Comparison of ENCODE assay signal across 10 mouse cellular contexts in genomic region chr11:58982471-58983097, GRCm38 (mm10). TPM values are rescaled to one million over a fixed set of nuclear protein-coding genes. Genes with fewer than 3 reads are reported as not detected.
DNase-seq lines count a peak whose midpoint lies in the region; ATAC-seq and TF ChIP-seq lines count a peak whose summit lies in the region.
"Had no signal": no experiment of that assay in that cellular context is flagged by ENCODE, and none has a peak within 500 bp of the region (broad histone marks: within the 10 kb centered on the region; RNA-seq: fewer than 3 reads in every experiment).

No protein-coding gene starts in this region.

- WGBS in hindbrain, embryonic 12.5 days: 85% methylated on average over 18 of the region's 18 CpGs
- WGBS in hindbrain, embryonic 14.5 days: 85% methylated on average over 18 of the region's 18 CpGs
- WGBS in midbrain, embryonic 14.5 days: 90% methylated on average over 18 of the region's 18 CpGs

- peaks cover 31% of the 10 kb centered on the region for H3K4me1 ChIP-seq in hindbrain, embryonic 12.5 days
- H3K4me1 ChIP-seq in hindbrain, embryonic 14.5 days (replicated peaks; ENCODE audit: control insufficient read depth, insufficient read depth, low read length): peaks cover 27% of the 10 kb centered on the region
- peaks cover 11 to 14% of the 10 kb centered on the region in 2 experiments for H3K4me1 ChIP-seq in MEL (ENCODE audit: control insufficient read depth in 1 of 2, insufficient read depth in 2 of 2, low read length in 2 of 2)
- H3K4me1 ChIP-seq in midbrain, embryonic 14.5 days (ENCODE audit: control insufficient read depth, insufficient read depth, low read length): peaks cover 18% of the 10 kb centered on the region

- H3K27ac ChIP-seq in hindbrain, embryonic 12.5 days: no peak overlapping the region
- H3K27ac ChIP-seq in hindbrain, embryonic 14.5 days: no peak overlapping the region
- no peak overlapping the region for H3K27ac ChIP-seq in MEL (ENCODE audit: control insufficient read depth, low read depth, low read length)
- H3K27ac ChIP-seq in midbrain, embryonic 14.5 days (replicated peaks; ENCODE audit: low read depth, low read length): no peak overlapping the region
- H3K27ac ChIP-seq: embryonic facial prominence, embryonic 13.5 days; liver, embryonic 13.5 days had no signal

- no peak for ATAC-seq in hindbrain, embryonic 12.5 days (ENCODE audit: low FRiP score)
- ATAC-seq in hindbrain, embryonic 14.5 days (ENCODE audit: low FRiP score): no peak
- peak; percentile 33 to 47; a peak in 3 of 4 replicates for ATAC-seq in hematopoietic stem cell, adult 5-6 weeks (replicated peaks in 1 of 2; ENCODE audit: insufficient read depth in 1 of 2, low FRiP score in 2 of 2, low TSS enrichment in 1 of 2, low read depth in 1 of 2, poor library complexity in 2 of 2, severe bottlenecking in 2 of 2)
- no peak for ATAC-seq in midbrain, embryonic 14.5 days (ENCODE audit: low FRiP score, low TSS enrichment)

- H3K4me2 ChIP-seq in hindbrain, embryonic 12.5 days (replicated peaks): no peak overlapping the region
- no peak overlapping the region for H3K4me2 ChIP-seq in hindbrain, embryonic 14.5 days (replicated peaks)
- no peak overlapping the region for H3K4me2 ChIP-seq in midbrain, embryonic 14.5 days (ENCODE audit: low read length)
- H3K4me2 ChIP-seq: embryonic facial prominence, embryonic 13.5 days; liver, embryonic 13.5 days had no signal

- H3K27me3 ChIP-seq in hindbrain, embryonic 12.5 days: no peaks in the 10 kb centered on the region
- H3K27me3 ChIP-seq in hindbrain, embryonic 14.5 days (ENCODE audit: control insufficient read depth, insufficient read depth, low read length): no peaks in the 10 kb centered on the region
- H3K27me3 ChIP-seq in MEL (ENCODE audit: control insufficient read depth in 1 of 2, insufficient read depth in 2 of 2, low read length in 2 of 2): no peaks in the 10 kb centered on the region
- no peaks in the 10 kb centered on the region for H3K27me3 ChIP-seq in midbrain, embryonic 14.5 days (ENCODE audit: control insufficient read depth, insufficient read depth, low read length)
- H3K27me3 ChIP-seq: embryonic facial prominence, embryonic 13.5 days; liver, embryonic 13.5 days had no signal

- H3K36me3 ChIP-seq in hindbrain, embryonic 12.5 days: peaks cover 53% of the 10 kb centered on the region
- peaks cover 50% of the 10 kb centered on the region for H3K36me3 ChIP-seq in hindbrain, embryonic 14.5 days (replicated peaks; ENCODE audit: control insufficient read depth, insufficient read depth)
- H3K36me3 ChIP-seq in MEL (ENCODE audit: control insufficient read depth in 1 of 2, insufficient read depth in 2 of 2, low read length in 2 of 2): peaks cover 15 to 16% of the 10 kb centered on the region in 2 experiments
- H3K36me3 ChIP-seq in midbrain, embryonic 14.5 days (ENCODE audit: control insufficient read depth, insufficient read depth, low read length): peaks cover 53% of the 10 kb centered on the region

- no peak overlapping the region for H3K4me3 ChIP-seq in hindbrain, embryonic 12.5 days
- no peak overlapping the region for H3K4me3 ChIP-seq in hindbrain, embryonic 14.5 days (replicated peaks; ENCODE audit: low read length)
- H3K4me3 ChIP-seq in MEL (ENCODE audit: control insufficient read depth in 1 of 2, insufficient read depth in 1 of 2, low read depth in 2 of 2, low read length in 2 of 2): no peak overlapping the region
- H3K4me3 ChIP-seq in midbrain, embryonic 14.5 days (replicated peaks; ENCODE audit: low read depth, low read length): no peak overlapping the region
- H3K4me3 ChIP-seq: embryonic facial prominence, embryonic 13.5 days; liver, embryonic 13.5 days had no signal

- no peak; a peak in 1 of 4 replicates for TF ChIP-seq EP300 in MEL (IDR thresholded peaks at IDR 0.05; ENCODE audit: low read depth in 1 of 2, low read length in 2 of 2)

- TF ChIP-seq POLR2A in MEL (IDR thresholded peaks at IDR 0.05; ENCODE audit: control insufficient read depth in 1 of 2, insufficient read depth in 1 of 2, low read depth in 1 of 2, low read length in 2 of 2, poor library complexity in 1 of 2): no peak

- DNase-seq in hindbrain, embryonic 14.5 days (ENCODE audit: low spot score): no peak
- no peak for DNase-seq in MEL (ENCODE audit: low read depth, low spot score)
- peak; percentile 68 to 80 for DNase-seq in thymus, adult 18-20 months
- no peak for DNase-seq in embryo, embryonic 10.5 days (ENCODE audit: low spot score)
- DNase-seq in midbrain, embryonic 14.5 days: no peak
- DNase-seq: adrenal gland, adult 8-10 months; liver, embryonic 13.5 days had no signal

- TF ChIP-seq CTCF in MEL (IDR thresholded peaks at IDR 0.05 in 2 of 3, conservative IDR thresholded peaks at IDR 0.05 in 1 of 3; ENCODE audit: control insufficient read depth in 1 of 3, insufficient read depth in 1 of 3, low read depth in 2 of 3, low read length in 3 of 3, poor library complexity in 1 of 3, severe bottlenecking in 1 of 3): no peak

- peak overlapping the region; percentile 35; the same call in 1 of the 2 replicates for H3K9ac ChIP-seq in hindbrain, embryonic 12.5 days
- H3K9ac ChIP-seq in hindbrain, embryonic 14.5 days: no peak overlapping the region
- no peak overlapping the region for H3K9ac ChIP-seq in MEL (ENCODE audit: control insufficient read depth, low read depth, low read length, poor library complexity, severe bottlenecking)
- H3K9ac ChIP-seq in midbrain, embryonic 14.5 days (replicated peaks; ENCODE audit: low read length): no peak overlapping the region
- H3K9ac ChIP-seq: embryonic facial prominence, embryonic 13.5 days; liver, embryonic 13.5 days had no signal

- TF ChIP-seq RAD21 in MEL (IDR thresholded peaks at IDR 0.05; ENCODE audit: low read depth, low read length): no peak

- H3K79me2 ChIP-seq in MEL (ENCODE audit: control insufficient read depth, insufficient read depth, low read length, poor library complexity): peaks cover 36% of the 10 kb centered on the region

- H3K9me3 ChIP-seq in hindbrain, embryonic 12.5 days (replicated peaks): no peaks in the 10 kb centered on the region
- H3K9me3 ChIP-seq in hindbrain, embryonic 14.5 days (ENCODE audit: control insufficient read depth, low read length): no peaks in the 10 kb centered on the region
- no peaks in the 10 kb centered on the region for H3K9me3 ChIP-seq in MEL (replicated peaks; ENCODE audit: insufficient read depth, low read length)
- no peaks in the 10 kb centered on the region for H3K9me3 ChIP-seq in midbrain, embryonic 14.5 days (ENCODE audit: control insufficient read depth, low read length)
- H3K9me3 ChIP-seq: embryonic facial prominence, embryonic 13.5 days; liver, embryonic 13.5 days had no signal

TF ChIP-seq in MEL, 35 proteins besides CTCF, POLR2A, EP300 and RAD21 (continues in another document):
- TF ChIP-seq NELFE (IDR thresholded peaks at IDR 0.05; ENCODE audit: low read depth, low read length) (no peak), POLR2AphosphoS2 (IDR thresholded peaks at IDR 0.05; ENCODE audit: low read length) (no peak), CHD2 (IDR thresholded peaks at IDR 0.05; ENCODE audit: low read length) (no peak)

RNA-seq across cellular contexts. Expression of gene Trim11, which starts 4.7 kb away (rescaled TPM):
- 19.3 and 19.5 TPM in 2 replicates for polyA plus RNA-seq in hindbrain, embryonic 12.5 days (2016; fragmentation: Nextera tagmentation; extraction: Ambion mirVana)
- polyA plus RNA-seq in hindbrain, embryonic 14.5 days (2014; fragmentation: Nextera tagmentation; extraction: Ambion mirVana): 18.9 and 22.1 TPM in 2 replicates
- total RNA-seq in MEL (2012; rRNA removed): 22.9 and 27.0 TPM in 2 replicates
- polyA plus RNA-seq in MEL (2012; ENCODE audit: insufficient read depth in 1 of 2, insufficient read length in 2 of 2, low read depth in 1 of 2, low replicate concordance in 2 of 2, missing spikeins in 1 of 2): 10 to 100 TPM in 1 of 2 experiments, not detected in 1; 24.8 TPM
- 21.0 and 27.6 TPM in 2 replicates for total RNA-seq in hematopoietic stem cell, adult 5-6 weeks (2017)
- 18.6 and 20.8 TPM in 2 replicates for polyA plus RNA-seq in midbrain, embryonic 14.5 days (2014; fragmentation: Nextera tagmentation; extraction: Ambion mirVana)

RNA-seq across cellular contexts. Expression of gene Hist3h2a, which starts 28.1 kb away (rescaled TPM):
- 90.1 and 95.9 TPM in 2 replicates for polyA plus RNA-seq in hindbrain, embryonic 12.5 days (2016; fragmentation: Nextera tagmentation; extraction: Ambion mirVana)
- polyA plus RNA-seq in hindbrain, embryonic 14.5 days (2014; fragmentation: Nextera tagmentation; extraction: Ambion mirVana): 86.9 and 94.9 TPM in 2 replicates
- 184 and 300 TPM in 2 replicates for total RNA-seq in MEL (2012; rRNA removed)
- under 1 TPM in 1 of 2 experiments, not detected in 1; 0.42 TPM for polyA plus RNA-seq in MEL (2012; ENCODE audit: insufficient read depth in 1 of 2, insufficient read length in 2 of 2, low read depth in 1 of 2, low replicate concordance in 2 of 2, missing spikeins in 1 of 2)
- total RNA-seq in hematopoietic stem cell, adult 5-6 weeks (2017): 146 and 162 TPM in 2 replicates
- 129 and 130 TPM in 2 replicates for polyA plus RNA-seq in midbrain, embryonic 14.5 days (2014; fragmentation: Nextera tagmentation; extraction: Ambion mirVana)

RNA-seq across cellular contexts. Expression of gene Trim17, which starts 28.1 kb away (rescaled TPM):
- polyA plus RNA-seq in hindbrain, embryonic 12.5 days (2016; fragmentation: Nextera tagmentation; extraction: Ambion mirVana): 1.2 and 1.5 TPM in 2 replicates
- polyA plus RNA-seq in hindbrain, embryonic 14.5 days (2014; fragmentation: Nextera tagmentation; extraction: Ambion mirVana): 0.76 and 1.1 TPM in 2 replicates
- 0.50 and 0.52 TPM in 2 replicates for total RNA-seq in MEL (2012; rRNA removed)
- polyA plus RNA-seq in MEL (2012; ENCODE audit: insufficient read depth in 1 of 2, insufficient read length in 2 of 2, low read depth in 1 of 2, low replicate concordance in 2 of 2, missing spikeins in 1 of 2): under 1 TPM in 1 of 2 experiments, not detected in 1; 0.82 TPM
- not detected in 2 replicates for total RNA-seq in hematopoietic stem cell, adult 5-6 weeks (2017)
- polyA plus RNA-seq in midbrain, embryonic 14.5 days (2014; fragmentation: Nextera tagmentation; extraction: Ambion mirVana): 1.1 and 1.3 TPM in 2 replicates

RNA-seq across cellular contexts. Expression of gene Hist3h2ba, which starts 33.9 kb away (rescaled TPM):
- 149 and 154 TPM in 2 replicates for polyA plus RNA-seq in hindbrain, embryonic 12.5 days (2016; fragmentation: Nextera tagmentation; extraction: Ambion mirVana)
- polyA plus RNA-seq in hindbrain, embryonic 14.5 days (2014; fragmentation: Nextera tagmentation; extraction: Ambion mirVana): 109 and 138 TPM in 2 replicates
- 48.2 and 147 TPM in 2 replicates for total RNA-seq in MEL (2012; rRNA removed)
- under 1 TPM in 1 of 2 experiments, not detected in 1; 0.21 TPM for polyA plus RNA-seq in MEL (2012; ENCODE audit: insufficient read depth in 1 of 2, insufficient read length in 2 of 2, low read depth in 1 of 2, low replicate concordance in 2 of 2, missing spikeins in 1 of 2)
- 2.0 and 4.1 TPM in 2 replicates for total RNA-seq in hematopoietic stem cell, adult 5-6 weeks (2017)
- polyA plus RNA-seq in midbrain, embryonic 14.5 days (2014; fragmentation: Nextera tagmentation; extraction: Ambion mirVana): 239 and 784 TPM in 2 replicates

RNA-seq across cellular contexts. Expression of gene Rnf187, which starts 43.9 kb away (rescaled TPM):
- polyA plus RNA-seq in hindbrain, embryonic 12.5 days (2016; fragmentation: Nextera tagmentation; extraction: Ambion mirVana): 498 and 513 TPM in 2 replicates
- polyA plus RNA-seq in hindbrain, embryonic 14.5 days (2014; fragmentation: Nextera tagmentation; extraction: Ambion mirVana): 682 and 743 TPM in 2 replicates
- total RNA-seq in MEL (2012; rRNA removed): 282 and 337 TPM in 2 replicates
- 1,000 to 10,000 TPM in 1 of 2 experiments, 100 to 1,000 TPM in 1; 280 to 3,830 TPM for polyA plus RNA-seq in MEL (2012; ENCODE audit: insufficient read depth in 1 of 2, insufficient read length in 2 of 2, low read depth in 1 of 2, low replicate concordance in 2 of 2, missing spikeins in 1 of 2)
- total RNA-seq in hematopoietic stem cell, adult 5-6 weeks (2017): 82.1 and 83.1 TPM in 2 replicates
- polyA plus RNA-seq in midbrain, embryonic 14.5 days (2014; fragmentation: Nextera tagmentation; extraction: Ambion mirVana): 641 and 678 TPM in 2 replicates

Comparison
In these comparisons a context has a peak if more than half of its experiments do, and no peak if none do; other contexts are left out.
1. ATAC-seq: peak in hematopoietic stem cell, adult 5-6 weeks (2 of 2); none in hindbrain, embryonic 12.5 days (single experiment), hindbrain, embryonic 14.5 days (single experiment) and midbrain, embryonic 14.5 days (single experiment).
2. DNase-seq: peak in thymus, adult 18-20 months (2 of 2); none in hindbrain, embryonic 14.5 days (single experiment), MEL (single experiment), embryo, embryonic 10.5 days (single experiment) and midbrain, embryonic 14.5 days (single experiment).
3. RNA of gene Hist3h2a, which starts 28.1 kb away (polyA plus RNA-seq): 129 to 130 TPM in midbrain, embryonic 14.5 days, 86.9 to 94.9 TPM in hindbrain, embryonic 14.5 days and 90.1 to 95.9 TPM in hindbrain, embryonic 12.5 days; 0.42 TPM in MEL; every median in the first group is over 10 times any median in the second.